Mouse (Mus musculus): Measurements from ENCODE around the gene Tubgcp5. TPM values are rescaled to one million over a fixed set of nuclear protein-coding genes. Genes with fewer than 3 reads are reported as not detected.

Tubgcp5 gene
- 44.1 TPM for polyA plus RNA-seq (2017; shearing (Covaris generic))

DNA sequence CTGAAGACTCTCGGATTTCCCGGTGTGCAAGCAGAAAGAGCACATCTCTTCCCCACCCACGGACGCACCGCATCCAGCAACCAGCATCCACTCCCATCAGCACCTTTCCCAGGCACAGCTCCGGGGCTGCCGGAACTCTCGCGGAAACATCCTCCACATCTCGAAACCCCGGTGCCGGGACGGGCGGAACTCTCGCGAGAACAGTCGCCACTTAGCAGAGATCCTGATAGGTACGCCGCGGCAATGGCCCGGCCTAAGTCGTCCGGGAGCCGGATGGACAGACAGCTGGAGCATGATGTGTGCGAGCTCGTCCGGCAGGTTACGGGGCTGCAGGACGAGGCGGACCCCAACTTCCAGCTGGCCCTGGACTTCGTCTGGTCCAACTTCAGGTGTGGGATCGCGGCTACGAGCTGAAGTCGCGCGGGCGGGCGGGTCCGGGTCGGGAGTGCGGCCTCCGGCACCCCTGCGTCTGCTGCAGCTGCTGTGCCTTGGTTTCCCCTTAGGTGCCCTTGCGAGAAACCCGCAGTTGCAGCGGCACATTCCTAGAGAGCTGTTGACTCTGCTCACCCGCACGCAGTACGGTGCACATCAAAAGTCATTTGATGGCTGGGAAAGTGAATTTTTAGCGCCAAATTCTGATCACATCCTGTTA, at the start of gene Tubgcp5:
Gene Tubgcp5 (plus strand): TSS at position 203 of the 652 bp plus-strand sequence.

GRCm38 (mm10) chr7:55767926-55768325, 26.0 kb upstream of the Tubgcp5 start, which contains the start of gene Siglech:
TSS of gene Siglech (plus strand) at chr7:55768178.

GRCm38 (mm10) chr7:55841445-55841844, 47.5 kb downstream of the Tubgcp5 start, which contains the start of gene Cyfip1:
TSS of gene Cyfip1 (plus strand) at chr7:55841745.

Other genes starting within 250 kb of the Tubgcp5 start
- 0.68 TPM for gene Siglech, start 26.0 kb upstream of the Tubgcp5 start, polyA plus RNA-seq (2017; shearing (Covaris generic))
- 47.8 TPM for gene Cyfip1, start 47.6 kb downstream of the Tubgcp5 start, polyA plus RNA-seq (2017; shearing (Covaris generic))
- gene Nipa2, start 168.3 kb downstream of the Tubgcp5 start, polyA plus RNA-seq (2017; shearing (Covaris generic)) = 35.5 TPM
- gene Nipa1, start 225.8 kb downstream of the Tubgcp5 start, polyA plus RNA-seq (2017; shearing (Covaris generic)) = 0.31 TPM